Mouse (Mus musculus) midbrain, embryonic 16.5 days (tissue): ENCODE measurements around the gene Cacnb2. TPM values are rescaled to one million over a fixed set of nuclear protein-coding genes. Genes with fewer than 3 reads are reported as not detected.

Source experiments
- polyA plus RNA-seq: library from polyadenylated mRNA; unstranded; fragments of >200 nt; fragmentation: Nextera tagmentation; extraction: Ambion mirVana; gene quantifications from 2 replicates; pipeline ENCODE4 v1.2.1, GENCODE M21; 2015

Gene Cacnb2
- polyA plus RNA-seq, 1 experiment from 2014 or later: 8.9 TPM

Other genes with a start within 250 kb of the Cacnb2 start
- gene Slc39a12, start 214.8 kb upstream of the Cacnb2 start, polyA plus RNA-seq: 2.6 and 4.7 TPM in 2 replicates